26 mouse cellular contexts compared by ENCODE assay signal in the genomic region with DNA sequence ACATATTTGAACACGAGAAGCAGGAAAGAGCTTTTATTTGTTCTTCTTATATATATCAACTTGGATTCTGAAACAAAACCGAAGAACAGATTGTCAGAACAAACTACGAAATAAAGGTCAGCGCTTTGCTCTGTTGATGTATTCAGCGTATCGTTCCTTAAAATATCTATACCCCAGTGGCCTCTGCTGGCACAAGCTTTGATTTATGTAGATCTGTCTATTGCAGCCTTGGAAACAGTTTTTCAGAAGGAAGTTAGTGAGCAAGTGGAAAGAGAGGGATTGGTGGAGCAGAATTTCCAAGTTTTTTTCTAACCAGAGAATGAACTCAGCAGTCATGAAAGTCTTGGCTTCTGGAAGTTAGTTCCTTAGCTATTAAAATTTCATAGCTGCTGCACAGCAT.
"Had no signal": no experiment of that assay in that cellular context is flagged by ENCODE, and none has a peak within 500 bp of the region (broad histone marks: within the 10 kb centered on the region; RNA-seq: fewer than 3 reads in every experiment).

No protein-coding gene starts in this region.

- H3K4me3 ChIP-seq: embryonic facial prominence, embryonic 10.5 days; embryonic facial prominence, embryonic 12.5 days; embryonic facial prominence, embryonic 13.5 days; embryonic facial prominence, embryonic 15.5 days; erythroblast, embryonic 14.5 days; forebrain, embryonic 10.5 days; forebrain, embryonic 12.5 days; forebrain, embryonic 13.5 days; forebrain, embryonic 15.5 days; heart, adult 2 months had no signal

- H3K27me3 ChIP-seq: embryonic facial prominence, embryonic 12.5 days; embryonic facial prominence, embryonic 13.5 days; embryonic facial prominence, embryonic 15.5 days; forebrain, embryonic 12.5 days; forebrain, embryonic 13.5 days; forebrain, embryonic 15.5 days had no signal

- H3K4me1 ChIP-seq: embryonic facial prominence, embryonic 10.5 days; embryonic facial prominence, embryonic 12.5 days; forebrain, embryonic 10.5 days; forebrain, embryonic 12.5 days; forebrain, embryonic 13.5 days; forebrain, embryonic 15.5 days had no signal

- H3K9ac ChIP-seq: embryonic facial prominence, embryonic 12.5 days; embryonic facial prominence, embryonic 13.5 days; embryonic facial prominence, embryonic 15.5 days; forebrain, embryonic 12.5 days; forebrain, embryonic 13.5 days; forebrain, embryonic 15.5 days; forebrain, postnatal 0 days had no signal

- H3K9me3 ChIP-seq: embryonic facial prominence, embryonic 10.5 days; embryonic facial prominence, embryonic 13.5 days; embryonic facial prominence, embryonic 15.5 days; forebrain, embryonic 10.5 days; forebrain, embryonic 12.5 days; forebrain, embryonic 13.5 days; forebrain, embryonic 15.5 days had no signal

- ATAC-seq: forebrain, embryonic 13.5 days; forebrain, embryonic 14.5 days; forebrain, embryonic 15.5 days; forebrain, embryonic 16.5 days; forebrain, postnatal 0 days had no signal

- H3K36me3 ChIP-seq: embryonic facial prominence, embryonic 10.5 days; embryonic facial prominence, embryonic 12.5 days; embryonic facial prominence, embryonic 15.5 days; forebrain, embryonic 10.5 days; forebrain, embryonic 12.5 days; forebrain, embryonic 15.5 days had no signal

- H3K27ac ChIP-seq: embryonic facial prominence, embryonic 10.5 days; embryonic facial prominence, embryonic 12.5 days; embryonic facial prominence, embryonic 13.5 days; embryonic facial prominence, embryonic 15.5 days; forebrain, embryonic 10.5 days; forebrain, embryonic 12.5 days; forebrain, embryonic 13.5 days; forebrain, embryonic 15.5 days; heart, adult 2 months had no signal

- H3K4me2 ChIP-seq: embryonic facial prominence, embryonic 12.5 days; embryonic facial prominence, embryonic 13.5 days; embryonic facial prominence, embryonic 15.5 days; forebrain, embryonic 12.5 days; forebrain, embryonic 13.5 days; forebrain, embryonic 15.5 days had no signal

- DNase-seq: cerebellum, adult 8-10 months; cerebellum, adult 9-10 months; cerebellum, adult 9-11 months; cerebellum, postnatal 10 days; cerebellum, postnatal 14 days; cerebellum, postnatal 25 days; cerebellum, postnatal 36 days; embryo, embryonic 11 days; forebrain, postnatal 0 days; gastrocnemius, postnatal 10 days; gastrocnemius, postnatal 14 days; gastrocnemius, postnatal 25 days; heart, adult 11 months; heart, adult 18-20 months; heart, adult 2 months had no signal
